Mouse (Mus musculus) gastrocnemius, adult 18-20 months (tissue): ENCODE measurements at regions not wholly inside any gene's neighbourhood (a gene's known extent, or its start where the extent isn't known, plus 50 kb on each side); places are given as distances from the start of the nearest gene placed in this dataset.

ENCODE experiments used
- DNase-seq: peaks from one replicate; pipeline ENCODE4 v3.0.0; 2021; ENCODE audit warnings: low spot score

DNA sequence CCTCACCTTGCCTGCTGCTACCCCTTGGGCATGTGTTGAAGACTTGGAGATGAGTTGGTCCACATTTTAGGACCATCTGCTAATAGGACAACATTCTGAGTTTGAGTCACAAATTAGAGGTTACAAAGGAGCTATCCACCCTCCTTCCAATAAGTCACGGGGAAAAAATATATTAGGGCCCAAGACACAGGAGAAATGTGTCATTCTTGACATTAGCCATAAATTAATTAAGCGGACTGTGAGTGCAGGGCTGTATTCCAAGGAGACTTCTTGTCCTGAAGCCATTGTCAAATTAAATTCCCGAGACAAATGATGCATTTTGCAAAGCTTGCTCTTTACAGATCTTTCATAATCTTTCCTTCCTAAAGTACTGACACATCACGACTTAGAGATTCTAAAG lies 79.2 kb downstream of the 1700020N01Rik start:
- no peak for DNase-seq

DNA sequence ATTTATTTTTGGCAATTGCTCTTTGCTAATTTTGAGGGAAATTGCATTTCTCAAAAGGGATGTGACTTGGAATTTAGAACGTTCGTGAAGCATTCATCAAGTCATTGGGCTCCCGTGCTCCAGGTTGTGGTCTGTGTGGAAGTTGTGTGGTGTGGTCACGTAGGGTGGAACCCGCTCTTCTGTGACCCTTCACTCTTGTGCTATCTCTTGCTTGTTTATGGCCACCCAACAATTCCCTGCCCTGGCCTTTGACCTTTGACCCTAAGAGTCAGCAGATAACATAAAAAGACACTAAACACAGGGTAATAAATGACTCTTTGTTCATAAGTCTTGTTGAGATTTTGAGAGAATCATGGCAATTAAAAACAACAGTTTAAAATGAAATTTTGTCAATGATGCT lies 79.7 kb downstream of the 1700020N01Rik start:
- DNase-seq: no peak

DNA sequence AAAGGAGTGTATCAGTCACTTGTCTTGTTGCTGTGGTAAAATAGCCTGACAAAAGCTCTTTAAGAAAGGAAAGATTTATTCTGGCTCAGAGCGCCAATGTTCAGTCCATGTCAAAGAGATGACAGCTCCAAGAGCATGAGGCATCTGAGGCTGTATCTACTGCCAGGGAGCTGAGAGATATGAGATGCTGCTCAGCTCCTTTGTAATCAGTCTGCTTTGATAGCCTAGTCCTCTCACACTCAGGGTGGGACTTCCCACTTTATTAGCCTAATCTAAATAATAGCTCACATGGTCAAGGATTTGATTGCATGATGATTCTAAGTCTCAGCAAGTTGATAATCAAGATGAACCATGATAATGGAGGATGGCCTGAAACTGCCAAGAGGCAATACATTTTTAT lies 80.9 kb downstream of the 1700020N01Rik start:
- no peak for DNase-seq

DNA sequence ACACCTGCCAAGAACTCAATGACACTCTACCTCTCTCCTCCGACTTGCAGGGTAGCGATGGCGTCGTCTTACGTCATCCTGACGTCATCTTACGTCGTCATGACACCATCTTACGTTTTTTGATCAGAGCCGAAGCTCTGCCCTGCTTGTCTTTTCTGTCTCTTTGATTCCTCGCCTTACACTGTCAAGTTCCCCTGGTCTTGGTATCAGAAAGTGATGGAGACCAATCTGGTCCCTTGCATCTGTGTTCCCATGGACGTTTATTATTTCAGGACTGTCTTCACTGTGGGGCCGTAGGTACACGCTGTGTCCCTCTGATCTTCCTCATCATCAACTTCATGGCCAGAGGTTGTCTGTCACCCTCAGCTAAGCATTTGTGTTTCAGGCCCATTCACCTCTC lies 82.8 kb downstream of the 1700020N01Rik start:
- DNase-seq: no peak

DNA sequence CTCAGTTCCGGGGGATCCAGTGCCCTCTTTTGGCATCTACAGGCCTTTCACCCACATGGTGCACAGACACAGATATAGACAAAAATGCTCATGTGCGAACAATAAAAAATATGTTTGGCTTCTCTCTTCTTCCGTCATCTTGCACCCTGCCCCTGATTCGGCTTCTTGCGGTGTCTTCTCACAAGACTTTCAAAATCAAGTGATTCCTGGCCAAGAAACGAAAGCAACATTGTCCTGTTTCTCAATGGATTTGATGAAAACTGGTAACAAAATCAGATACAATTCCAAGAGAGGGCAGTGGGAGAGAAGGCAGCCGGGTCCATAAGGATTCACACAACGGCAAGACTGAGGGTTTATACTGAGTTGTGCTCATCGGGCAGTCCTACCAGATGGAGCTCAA lies 85.0 kb downstream of the 1700020N01Rik start:
- no peak for DNase-seq

DNA sequence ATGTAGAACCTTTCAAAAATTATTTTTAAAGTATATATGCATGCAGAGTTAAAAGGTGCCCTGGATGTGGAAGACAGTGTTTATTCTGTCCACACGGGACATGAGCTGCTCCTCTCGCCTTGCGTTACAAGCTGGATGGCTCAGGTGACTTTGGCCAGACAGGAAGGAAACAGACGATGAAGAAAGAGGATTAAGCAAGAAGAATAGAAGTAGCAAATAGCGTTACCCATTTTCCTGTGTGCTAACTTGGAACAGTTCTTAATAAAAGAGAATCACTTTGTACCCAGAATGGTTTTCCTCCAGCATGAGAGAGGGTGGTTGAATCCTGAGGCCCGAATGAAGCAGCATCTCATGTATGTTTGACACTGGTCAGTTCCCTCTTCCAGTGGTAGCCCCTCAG lies 85.4 kb downstream of the 1700020N01Rik start:
- DNase-seq: no peak

DNA sequence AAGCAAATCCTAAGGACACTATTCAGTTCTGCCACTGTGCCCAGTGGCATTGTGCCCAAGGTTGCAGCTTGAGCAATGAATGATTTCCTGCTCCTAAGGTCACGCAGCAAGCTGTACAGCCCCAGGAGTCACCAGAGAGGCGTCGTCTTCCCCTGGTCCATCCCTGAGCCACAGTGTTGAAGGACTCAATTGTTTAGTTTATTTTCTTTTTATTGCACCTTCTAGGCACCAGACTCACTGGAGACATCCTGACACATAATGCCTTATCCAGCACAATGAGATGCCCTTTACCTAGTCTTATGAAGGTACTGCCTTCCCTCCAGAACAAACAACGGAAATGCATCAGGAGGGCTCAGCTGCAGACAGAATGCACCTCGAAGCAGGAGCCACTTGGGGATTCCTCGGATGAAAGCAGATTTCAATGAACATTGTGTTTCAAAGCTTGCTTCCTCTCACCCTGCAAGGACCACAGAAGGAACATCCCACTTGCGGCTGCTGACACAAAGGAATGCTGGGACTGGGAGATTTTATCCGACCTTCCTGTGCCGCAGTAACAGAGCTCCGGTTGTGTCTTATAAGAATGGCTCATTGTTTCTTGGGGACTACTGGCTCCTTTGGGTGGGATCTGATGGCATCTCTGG lies 86.0 kb downstream of the 1700020N01Rik start:
- peak; percentile 15 for DNase-seq

DNA sequence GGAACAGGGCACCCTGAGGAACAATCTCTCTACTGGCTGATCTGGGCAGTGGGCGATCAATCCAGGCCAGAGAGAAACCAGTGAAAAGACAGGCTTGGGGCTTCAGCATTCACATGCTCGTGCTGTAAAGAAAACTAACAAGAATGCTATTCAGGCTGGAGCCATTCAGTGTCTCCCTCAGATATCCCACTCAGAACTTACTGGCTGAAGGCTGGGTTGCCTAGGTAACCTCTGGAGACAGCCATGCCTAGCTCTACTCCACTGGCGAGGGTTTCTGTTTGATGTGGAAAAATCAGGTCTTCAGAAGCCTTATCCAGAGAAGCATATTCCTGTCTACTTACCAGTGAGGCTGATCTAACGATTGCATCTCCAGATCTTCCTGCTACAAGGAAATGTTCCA lies 87.8 kb downstream of the 1700020N01Rik start:
- no peak for DNase-seq

DNA sequence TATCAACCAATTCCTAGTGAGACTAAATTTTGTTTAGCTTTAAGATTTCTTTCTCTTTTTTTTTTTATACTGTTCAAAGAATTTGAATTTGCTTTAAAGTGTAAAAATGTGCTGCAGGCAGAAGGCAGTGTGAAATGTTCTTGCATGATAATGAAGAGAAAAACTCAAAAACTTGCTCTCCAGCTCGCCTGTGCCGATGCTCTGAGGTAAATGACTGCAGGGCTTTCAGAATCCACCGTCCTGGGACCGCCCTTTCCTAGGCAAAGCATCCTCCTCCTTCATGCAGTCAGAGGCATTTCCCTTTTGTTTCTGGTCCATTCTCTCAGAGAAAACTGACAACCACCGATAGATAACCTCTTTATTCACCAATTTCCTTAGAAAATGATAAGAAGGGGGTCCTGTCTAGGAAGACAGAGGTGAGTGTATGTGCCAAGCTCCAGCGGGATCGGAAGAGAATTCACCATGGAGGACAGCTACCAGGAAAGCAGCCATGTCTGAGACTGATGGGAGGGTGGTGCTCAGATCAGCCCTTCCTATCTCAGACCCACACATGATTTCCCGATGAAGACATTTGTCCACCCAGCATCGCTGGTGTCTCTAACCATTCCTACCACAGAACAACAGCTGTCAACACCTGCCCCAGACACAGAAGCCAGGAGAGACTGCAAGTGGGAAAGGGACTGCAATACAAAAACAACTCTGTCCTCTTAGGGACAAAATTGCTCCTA lies 91.5 kb downstream of the 1700020N01Rik start:
- DNase-seq: no peak

DNA sequence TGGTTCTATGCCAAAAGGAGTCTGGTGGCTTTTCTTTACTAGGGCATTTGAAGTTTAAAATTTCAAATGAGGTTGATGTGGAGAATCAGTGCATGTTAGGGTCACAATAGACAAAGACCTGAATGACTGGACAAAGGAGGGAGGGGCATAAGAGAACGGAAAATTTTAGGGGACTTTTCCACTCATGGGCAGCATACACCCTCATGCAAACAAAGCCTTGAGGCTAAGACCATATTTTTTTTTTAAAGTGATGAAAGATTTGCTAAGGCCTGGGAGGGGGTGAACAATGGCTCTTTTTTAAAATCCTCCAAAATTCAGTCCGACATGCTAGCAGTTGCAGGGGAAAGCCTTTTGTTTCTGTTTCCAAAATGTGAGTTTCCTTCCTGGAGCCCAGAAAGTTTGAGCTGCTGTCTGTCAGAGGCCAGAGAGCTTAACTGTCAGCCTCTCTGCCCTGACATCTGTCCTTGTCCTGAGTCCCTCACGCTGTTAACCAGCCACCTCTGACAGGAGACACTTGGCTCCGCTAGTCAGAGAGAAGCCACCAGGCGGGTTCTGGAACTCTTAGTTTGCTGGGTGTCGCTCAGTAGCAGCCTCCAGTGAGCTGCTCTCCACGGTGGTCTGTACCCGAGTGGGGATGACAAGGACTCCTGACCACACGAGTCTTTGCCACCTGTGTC lies 92.3 kb downstream of the 1700020N01Rik start:
- DNase-seq: peak; percentile 60

DNA sequence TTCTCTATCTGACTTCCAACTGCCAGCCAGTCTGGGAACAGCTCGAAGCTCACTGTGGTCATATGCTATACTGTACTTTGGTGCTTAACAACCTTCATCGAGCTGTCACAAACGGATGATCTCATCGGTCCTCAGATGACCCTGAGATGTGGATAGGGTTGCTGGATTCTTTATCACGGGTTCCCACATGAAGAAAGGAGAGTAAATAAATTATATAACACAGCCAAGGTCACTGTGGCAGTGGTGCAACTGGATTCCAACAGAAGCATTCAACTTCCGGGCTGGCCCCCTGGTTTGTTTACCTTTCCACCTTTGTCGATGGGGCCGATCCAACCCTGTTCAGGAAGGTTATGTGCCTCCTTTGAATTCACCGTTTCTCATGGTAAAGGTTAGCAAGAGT lies 93.1 kb downstream of the 1700020N01Rik start:
- peak; percentile 48 for DNase-seq

DNA sequence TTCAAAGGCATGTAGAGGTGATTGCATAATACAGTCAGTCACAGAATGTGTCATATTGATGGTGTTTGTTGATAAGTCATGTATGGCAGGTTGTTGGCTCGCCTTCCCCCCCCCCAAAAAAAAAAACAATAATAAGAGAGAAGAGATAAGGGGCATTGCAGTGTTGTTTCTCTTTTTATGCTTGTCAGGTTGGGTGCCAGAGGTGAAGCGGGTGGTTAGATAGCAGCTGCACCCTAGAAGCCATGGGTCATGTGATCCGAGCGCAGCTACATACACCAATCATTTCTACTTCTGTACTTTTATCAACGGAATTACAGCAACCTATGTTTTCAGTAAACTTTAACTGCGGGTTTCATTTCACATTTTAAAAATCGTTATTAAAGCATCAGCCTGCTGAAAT lies 94.5 kb downstream of the 1700020N01Rik start:
- no peak for DNase-seq

DNA sequence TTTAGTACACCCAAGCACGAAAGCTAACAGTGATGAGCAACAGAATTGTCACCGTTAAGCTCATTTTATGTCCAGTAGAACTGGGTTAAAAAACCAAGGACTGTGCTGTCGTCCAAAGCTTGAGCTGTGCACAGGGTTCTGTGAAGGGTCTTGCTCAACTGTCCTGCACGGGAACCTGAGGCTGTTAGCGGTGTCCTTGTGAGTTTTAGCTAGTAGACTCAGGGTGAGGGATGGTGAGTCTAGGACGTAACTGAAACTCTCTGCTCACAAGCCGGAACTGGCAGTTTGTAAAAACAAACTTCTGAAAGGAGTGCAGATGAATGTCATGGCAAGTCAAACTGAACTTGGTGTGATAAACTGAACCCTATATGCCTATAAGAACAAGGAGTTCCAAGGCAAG lies 95.6 kb downstream of the 1700020N01Rik start:
- DNase-seq: no peak

DNA sequence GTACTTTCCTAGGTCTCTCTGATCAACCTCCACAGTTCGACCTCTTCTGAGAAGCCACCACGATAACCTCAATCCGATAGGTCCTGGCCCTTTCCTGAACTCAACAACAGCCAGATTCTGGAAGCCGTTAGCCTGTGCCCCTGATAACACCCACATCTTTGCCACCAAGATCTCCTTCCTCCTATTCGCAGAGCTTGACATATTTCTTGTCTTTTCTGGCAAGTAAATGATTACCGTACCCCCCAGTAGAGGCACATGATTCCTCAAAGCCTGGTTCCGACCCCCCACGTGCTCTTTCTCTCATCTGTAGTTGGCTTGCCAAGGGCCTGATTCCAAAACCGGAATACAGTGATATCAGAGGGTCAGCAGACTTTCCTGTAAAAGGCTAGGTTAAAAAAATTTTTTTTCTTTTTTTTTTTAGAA lies 96.9 kb downstream of the 1700020N01Rik start:
- no peak for DNase-seq

DNA sequence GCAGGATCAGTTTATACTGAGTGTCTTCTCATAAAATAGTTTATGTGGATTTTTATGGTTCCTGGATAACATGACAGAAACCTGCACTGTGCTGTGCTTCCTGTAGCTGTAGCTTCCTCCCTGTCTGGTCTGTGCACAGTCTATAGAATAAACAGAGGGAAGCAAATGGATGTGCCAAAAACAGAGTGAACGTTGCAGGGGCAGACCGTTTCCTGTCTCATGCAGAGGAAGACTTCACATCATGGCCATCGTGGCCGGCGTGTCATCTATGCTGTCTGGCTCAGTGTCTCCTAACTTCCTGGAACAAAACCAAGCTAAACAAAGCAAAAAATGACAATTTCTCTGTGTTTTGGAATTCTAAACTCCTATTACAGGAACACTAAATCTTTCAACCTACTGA lies 102.2 kb downstream of the 1700020N01Rik start:
- DNase-seq: no peak

DNA sequence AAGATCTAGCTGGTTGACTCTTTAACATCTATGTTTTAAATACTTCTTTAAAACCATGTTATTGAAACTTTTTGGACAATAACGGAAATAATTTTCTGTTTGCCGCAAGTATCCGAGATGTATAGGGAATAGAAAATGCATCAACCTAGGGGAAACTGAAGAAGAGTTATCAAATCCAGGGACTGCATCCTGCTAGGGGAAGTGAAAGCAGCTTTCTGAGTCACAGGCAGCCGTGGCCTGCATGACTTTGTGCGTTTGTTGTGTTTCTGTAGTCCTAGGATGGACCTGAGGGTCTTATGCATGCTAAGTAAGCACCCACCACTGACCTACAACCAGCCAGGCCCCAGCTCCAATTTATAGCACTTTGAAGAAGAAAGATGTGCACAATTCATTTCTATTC lies 103.7 kb downstream of the 1700020N01Rik start:
- no peak for DNase-seq

DNA sequence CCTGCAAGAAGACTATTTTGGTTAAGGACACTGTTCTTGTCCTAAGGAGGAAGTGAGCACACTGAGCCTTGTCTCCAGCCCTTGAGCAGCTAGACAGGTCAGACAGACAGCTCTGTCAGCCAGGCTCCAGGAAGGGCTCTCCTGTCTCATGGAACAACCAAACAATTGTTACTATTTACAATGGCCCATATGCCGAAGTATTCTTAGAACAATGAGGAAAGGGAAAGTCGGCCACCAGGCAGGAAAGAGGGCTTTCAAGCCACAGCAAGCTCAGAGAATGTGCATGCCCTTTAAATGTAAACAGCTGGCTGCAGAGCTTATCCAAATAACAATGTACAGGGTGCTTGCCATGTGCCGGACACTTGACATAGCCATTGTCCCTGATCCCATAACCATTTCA lies 108.6 kb downstream of the 1700020N01Rik start:
- no peak for DNase-seq

DNA sequence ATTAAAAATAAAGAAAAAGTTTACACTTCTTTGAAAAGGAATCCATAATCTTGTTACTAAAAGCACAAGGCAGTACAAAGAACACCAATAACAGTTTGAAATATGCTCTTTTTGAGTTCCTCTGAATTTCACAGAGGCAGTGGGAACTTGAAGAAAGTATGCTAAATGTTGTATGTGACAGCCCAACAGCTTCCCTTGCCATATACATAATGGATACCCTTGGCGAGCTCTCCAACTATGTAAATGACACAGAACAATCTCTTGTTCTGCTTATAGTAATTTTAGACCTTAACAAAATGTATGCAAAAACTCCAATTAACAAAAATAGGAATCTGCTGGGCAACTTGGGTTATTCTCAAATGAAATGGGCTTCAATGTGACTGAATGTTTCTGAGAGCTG lies 109.2 kb downstream of the 1700020N01Rik start:
- DNase-seq: no peak

DNA sequence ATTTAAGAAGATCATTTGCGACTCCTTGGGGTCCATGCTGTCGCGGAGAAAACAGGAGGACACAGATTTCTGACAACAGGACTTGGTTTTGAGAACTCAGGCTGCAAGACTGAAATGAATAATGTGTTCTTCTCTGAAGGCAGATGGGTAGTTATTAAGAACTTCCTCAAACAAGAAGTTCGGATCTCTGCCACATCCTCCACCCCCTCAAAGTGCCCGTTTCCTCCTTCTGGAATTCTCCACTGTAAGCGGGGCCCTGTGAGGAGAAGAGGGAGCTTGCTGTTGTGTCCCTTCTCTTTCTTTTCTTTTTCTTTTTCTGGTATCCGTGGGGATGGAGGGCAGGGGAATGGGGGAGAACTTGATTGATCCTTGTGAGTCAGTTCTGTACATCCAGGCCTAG lies 118.9 kb downstream of the 1700020N01Rik start:
- DNase-seq: no peak

DNA sequence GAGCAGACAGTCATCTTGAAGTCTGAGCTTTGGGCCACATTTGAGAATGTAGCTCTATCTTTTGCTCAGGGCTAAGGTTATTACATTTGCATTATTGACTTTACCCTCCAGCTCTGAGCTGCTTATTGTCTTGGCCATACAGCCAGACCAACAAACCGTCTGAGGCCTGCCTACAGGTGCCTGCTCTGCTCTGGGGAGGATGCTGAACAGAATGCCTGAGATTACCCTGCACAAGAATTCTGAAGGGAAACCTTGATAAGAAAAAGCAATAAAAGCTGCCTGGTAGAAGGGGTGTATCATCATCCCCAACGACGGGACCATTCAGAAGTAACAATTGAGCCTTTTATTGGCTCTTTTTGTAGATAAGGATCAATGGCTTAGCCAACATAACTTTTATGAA lies 119.9 kb downstream of the 1700020N01Rik start:
- no peak for DNase-seq

DNA sequence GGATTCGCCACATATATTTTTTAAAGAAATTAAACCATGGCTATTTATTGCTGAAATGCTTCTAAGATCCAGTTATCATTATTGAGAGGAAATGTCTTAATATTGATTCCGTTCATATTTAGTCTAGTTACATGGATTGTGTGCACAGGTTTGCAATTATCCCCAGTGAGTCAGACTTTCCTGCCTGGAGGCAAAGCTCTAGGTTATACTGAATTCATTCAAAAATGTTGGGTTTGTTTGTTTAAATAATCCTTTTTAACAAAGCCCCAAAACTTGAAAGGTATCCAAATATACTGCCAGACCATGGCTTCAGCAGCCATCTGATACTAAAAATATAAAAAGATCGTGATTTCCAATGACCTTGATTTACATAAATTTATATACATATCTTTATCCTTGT lies 122.5 kb downstream of the 1700020N01Rik start:
- no peak for DNase-seq

DNA sequence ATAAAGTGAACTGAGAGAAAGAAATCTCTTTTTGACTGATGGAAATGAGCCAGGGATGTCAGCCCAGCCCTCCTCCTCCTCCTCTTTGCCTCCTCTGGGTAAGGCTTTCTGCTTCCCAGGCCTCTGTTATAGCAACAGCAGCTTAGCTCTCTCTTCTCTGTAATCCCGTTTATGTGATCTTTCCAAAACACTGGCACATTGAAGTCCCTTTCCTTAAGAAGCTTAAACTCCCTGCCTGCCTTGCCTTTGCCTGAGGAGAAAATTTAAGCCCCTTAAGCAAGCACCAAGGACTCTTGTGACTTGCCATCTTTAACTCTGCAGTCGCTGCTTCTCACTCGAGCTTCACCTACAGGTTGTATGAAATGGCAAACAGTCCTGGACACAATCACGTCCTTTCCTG lies 125.2 kb downstream of the 1700020N01Rik start:
- no peak for DNase-seq

DNA sequence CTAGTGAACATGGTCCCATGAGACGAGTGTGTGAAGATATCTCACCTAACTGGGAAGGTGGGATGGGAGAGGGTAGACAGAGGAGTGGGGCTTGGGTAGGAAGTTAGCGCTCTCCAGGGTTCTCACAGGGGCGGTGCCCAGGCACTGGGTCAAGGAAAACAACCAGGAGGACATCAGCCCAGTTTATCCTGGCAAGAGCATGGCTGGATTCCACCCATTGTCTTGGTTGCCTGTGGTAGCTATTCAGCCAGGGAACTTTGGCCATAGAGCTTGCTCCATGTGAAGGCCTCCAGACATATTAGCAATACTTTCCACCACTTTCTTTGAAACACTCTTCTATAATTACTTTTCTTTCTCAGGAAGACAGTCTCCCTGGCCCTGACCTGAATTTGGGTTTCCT lies 131.4 kb downstream of the 1700020N01Rik start:
- no peak for DNase-seq
